Mouse (Mus musculus) embryonic facial prominence, embryonic 14.5 days (tissue): ENCODE measurements around the gene Itgad. TPM values are rescaled to one million over a fixed set of nuclear protein-coding genes. Genes with fewer than 3 reads are reported as not detected.

ENCODE experiments used
- ATAC-seq: fragments of 200-750 bp; cut with Nextera tagmentation; 2 replicates; pipeline ENCODE4 v1.8.0; 2017; ENCODE audit warnings: low read depth, moderate number of reproducible peaks, moderate TSS enrichment
- DNase-seq: peaks from one replicate; pipeline ENCODE4 v3.0.0-alpha.2; 2015; ENCODE audit warnings: low spot score
- H3K27ac ChIP-seq: fragments of 300-500 bp; sonication (generic); replicated peaks from 2 replicates; pipeline ENCODE4 v1.5.1; 2014; ENCODE audit warnings: low read depth, mild to moderate bottlenecking, low read length, moderate library complexity
- H3K27me3 ChIP-seq: fragments of 300-500 bp; sonication (generic); replicated peaks from 2 replicates; pipeline ENCODE4 v1.6.1; 2014; ENCODE audit warnings: low read length; ENCODE audit not compliant: control insufficient read depth, insufficient read depth
- H3K36me3 ChIP-seq: fragments of 300-500 bp; sonication (generic); 2 replicates; pipeline ENCODE4 v1.6.1; 2014; ENCODE audit warnings: low read length, mixed read lengths; ENCODE audit not compliant: control insufficient read depth, insufficient read depth
- H3K4me1 ChIP-seq: fragments of 300-500 bp; sonication (generic); 2 replicates; pipeline ENCODE4 v1.6.1; 2014; ENCODE audit warnings: antibody characterized with exemption, low read length; ENCODE audit not compliant: control insufficient read depth, insufficient read depth
- H3K4me2 ChIP-seq: fragments of 300-500 bp; sonication (generic); 2 replicates; pipeline ENCODE4 v1.6.1; 2014; ENCODE audit warnings: low read depth, mild to moderate bottlenecking, low read length, moderate library complexity, mixed read lengths
- H3K4me3 ChIP-seq: fragments of 300-500 bp; sonication (generic); 2 replicates; pipeline ENCODE4 v1.5.1; 2014; ENCODE audit warnings: low read depth, mild to moderate bottlenecking, low read length
- H3K9ac ChIP-seq: fragments of 300-500 bp; sonication (generic); 2 replicates; pipeline ENCODE4 v1.6.1; 2014; ENCODE audit warnings: low read depth, mild to moderate bottlenecking, low read length, moderate library complexity, mixed read lengths
- H3K9me3 ChIP-seq: fragments of 300-500 bp; sonication (generic); 2 replicates; pipeline ENCODE4 v1.6.1; 2016; ENCODE audit warnings: low read length; ENCODE audit not compliant: control insufficient read depth
- WGBS: fragments of 180-500 bp; shearing (Covaris S2); extraction: QIAGEN DNeasy Blood & Tissue Kit; methylation state at CpG from one replicate; pipeline ENCODE4 v1.1.7; 2014; 5-methylcytosine and 5-hydroxymethylcytosine counted together
- polyA plus RNA-seq: library from polyadenylated mRNA; unstranded; fragments of >200 nt; fragmentation: Nextera tagmentation; extraction: Ambion mirVana; gene quantifications from 2 replicates; pipeline ENCODE4 v1.2.1, GENCODE M21; 2014

Gene Itgad
- polyA plus RNA-seq, 1 experiment from 2014 or later = not detected

GRCm38 (mm10) chr7:128242331-128242730 lies 88.2 kb downstream of the Itgad start:
- Histone ChIP-seq H3K27ac (no peak overlapping the region), H3K9ac (no peak overlapping the region), H3K4me1 (peaks cover 8% of the 10 kb centered on the region; the same call in 1 of the 2 replicates), H3K36me3 (peaks cover 55% of the 10 kb centered on the region), H3K27me3 (no peaks in the 10 kb centered on the region), H3K4me3 (no peak overlapping the region), H3K4me2 (no peak overlapping the region), H3K9me3 (no peaks in the 10 kb centered on the region)
- DNase-seq (no peak), ATAC-seq (no peak)
- 93% methylated on average over 16 of the region's 16 CpGs for WGBS

- Histone ChIP-seq H3K9me3 (no peaks in the 10 kb centered on the region), H3K4me3 (no peak overlapping the region), H3K27ac (no peak overlapping the region), H3K4me1 (peaks cover 15% of the 10 kb centered on the region), H3K4me2 (no peak overlapping the region), H3K36me3 (peaks cover 55% of the 10 kb centered on the region), H3K27me3 (no peaks in the 10 kb centered on the region), H3K9ac (no peak overlapping the region)
- no peak for DNase-seq
- no peak for ATAC-seq
- 54% methylated on average over 10 of the region's 10 CpGs for WGBS
These were observed 89.7 kb downstream of the Itgad start for GRCm38 (mm10) chr7:128243921-128244320.

DNA sequence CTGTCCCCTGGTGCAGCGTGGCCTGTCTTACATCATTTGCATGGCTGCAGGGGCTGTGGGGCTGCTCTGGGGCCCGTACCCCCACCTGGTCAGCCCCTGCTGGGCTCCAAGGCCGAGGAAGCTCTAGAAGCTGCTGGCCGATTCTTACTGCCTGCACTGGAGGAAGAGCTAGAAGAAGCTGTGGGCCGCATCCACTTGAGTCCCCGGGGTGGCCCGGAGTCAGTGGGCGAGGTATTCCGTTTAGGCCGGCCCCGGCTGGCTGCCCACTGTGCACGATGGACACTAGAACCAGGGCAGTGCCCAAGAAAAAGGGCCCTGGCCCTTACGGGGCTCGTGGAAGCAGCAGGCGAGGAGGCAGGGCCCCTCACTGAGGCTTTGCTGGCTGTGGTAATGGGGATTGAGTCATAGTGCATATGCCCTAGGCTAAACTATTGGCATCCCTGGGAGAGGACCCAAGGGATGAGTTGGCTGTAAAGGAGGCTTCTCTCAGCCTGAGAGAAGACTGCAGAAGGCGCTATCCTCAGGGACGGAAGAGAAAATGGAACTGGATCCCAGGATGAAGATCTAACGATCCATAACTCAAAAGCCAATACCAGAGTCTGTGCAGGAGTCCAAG lies 90.3 kb downstream of the Itgad start:
- Histone ChIP-seq H3K4me1 (peaks cover 12% of the 10 kb centered on the region), H3K4me3 (no peak overlapping the region), H3K9ac (no peak overlapping the region), H3K36me3 (peaks cover 54% of the 10 kb centered on the region), H3K4me2 (no peak overlapping the region), H3K27ac (no peak overlapping the region), H3K9me3 (no peaks in the 10 kb centered on the region), H3K27me3 (no peaks in the 10 kb centered on the region)
- ATAC-seq = no peak
- no peak for DNase-seq
- WGBS = 86% methylated on average over 18 of the region's 18 CpGs

- Histone ChIP-seq H3K27ac (no peak overlapping the region), H3K9ac (0 out of 2 replicates have a peak overlapping the region, but pooled peaks have one; percentile 67), H3K27me3 (no peaks in the 10 kb centered on the region), H3K9me3 (no peaks in the 10 kb centered on the region), H3K4me2 (no peak overlapping the region), H3K4me3 (no peak overlapping the region), H3K4me1 (peaks cover 12% of the 10 kb centered on the region), H3K36me3 (peaks cover 52% of the 10 kb centered on the region)
- 88% methylated on average over 4 of the region's 4 CpGs for WGBS
- DNase-seq = no peak
- no peak for ATAC-seq
These were observed 91.4 kb downstream of the Itgad start for GRCm38 (mm10) chr7:128245547-128245946.

DNA sequence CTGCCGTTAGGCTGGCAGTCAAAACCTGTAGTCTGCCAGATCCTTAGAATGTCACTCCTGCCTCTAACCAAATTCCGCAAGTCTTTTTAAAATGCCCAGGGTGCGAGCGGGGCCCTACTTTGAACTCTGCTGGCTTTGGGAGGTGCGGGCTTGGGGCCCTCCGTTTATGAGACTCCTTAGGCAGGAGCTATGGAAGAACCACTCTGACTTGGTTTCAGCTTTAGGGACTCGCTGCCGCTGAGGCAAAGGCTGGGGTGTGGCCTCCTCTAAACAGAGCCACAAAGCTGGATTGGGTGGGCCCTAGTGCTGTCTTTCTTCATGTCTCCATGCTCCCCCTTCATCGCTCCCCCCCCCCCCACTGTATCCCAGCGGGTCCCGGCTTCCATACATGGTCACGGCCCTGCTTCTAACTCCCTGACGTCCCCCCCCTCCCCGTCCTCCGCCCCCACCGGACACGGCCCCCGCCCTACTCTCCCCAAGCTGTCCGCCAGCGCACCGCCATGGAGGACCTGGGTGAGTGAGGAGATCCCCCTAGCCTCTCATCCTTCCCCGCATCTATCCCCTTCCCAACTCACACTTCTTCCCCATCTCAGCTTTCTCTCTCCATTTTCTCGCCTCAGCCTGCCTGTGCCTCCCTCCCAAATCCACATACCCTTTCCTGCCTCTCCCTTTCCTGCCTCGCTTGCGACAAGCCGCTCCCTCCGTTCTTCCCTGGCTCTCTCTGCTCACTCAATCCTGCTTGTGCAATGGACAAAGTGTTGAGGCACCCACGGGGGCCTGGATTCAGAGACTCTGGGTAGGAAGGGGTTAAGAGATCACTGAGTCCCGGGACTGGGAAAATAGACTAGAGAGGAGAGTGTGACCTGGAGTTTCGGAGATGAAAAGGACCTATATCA lies 92.6 kb downstream of the Itgad start, which contains the start of gene Tgfb1i1:
Tgfb1i1 (plus strand) TSS at position 317 of the 896 bp plus-strand sequence.
- Histone ChIP-seq H3K27me3 (no peaks in the 10 kb centered on the region), H3K36me3 (peaks cover 42% of the 10 kb centered on the region), H3K9me3 (no peaks in the 10 kb centered on the region), H3K4me3 (peak within 1 kb of the TSS; percentile 52), H3K4me1 (peaks cover 14% of the 10 kb centered on the region), H3K9ac (peak within 1 kb of the TSS; percentile 67), H3K27ac (peak within 1 kb of the TSS; percentile 93), H3K4me2 (peak within 1 kb of the TSS; percentile 58)
- peak; percentile 92 for DNase-seq
- peak; percentile 86 for ATAC-seq
- 3% methylated on average over 22 of the region's 30 CpGs for WGBS

DNA sequence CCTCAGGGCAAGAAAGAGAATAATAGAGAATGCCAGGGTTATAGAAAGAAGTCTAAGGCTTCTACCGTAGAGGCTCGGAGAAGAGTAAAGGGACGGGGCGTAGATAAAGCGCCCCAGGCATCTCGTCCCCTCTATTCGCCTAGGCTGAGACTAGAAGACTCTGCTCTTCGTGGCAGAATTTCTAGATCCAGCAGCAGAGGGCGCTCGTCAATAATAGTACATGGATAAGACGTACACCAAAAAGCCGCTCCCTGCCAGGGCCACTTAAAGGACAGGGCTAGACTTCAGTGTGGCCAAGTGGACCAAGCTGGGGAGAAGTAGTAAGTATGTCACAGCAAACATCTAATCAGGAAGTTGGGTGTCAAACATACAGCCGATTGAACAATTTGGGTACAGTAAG lies 93.3 kb downstream of the Itgad start:
- H3K9me3 ChIP-seq = no peaks in the 10 kb centered on the region
- DNase-seq (peak; percentile 96), ATAC-seq (peak; percentile 83)
- H3K9ac ChIP-seq = peak overlapping the region; percentile 67
- no peaks in the 10 kb centered on the region for H3K27me3 ChIP-seq
- H3K4me2 ChIP-seq = peak overlapping the region; percentile 58
- peaks cover 35% of the 10 kb centered on the region for H3K36me3 ChIP-seq
- peak overlapping the region; percentile 93 for H3K27ac ChIP-seq
- under 1% methylated on average over 13 of the region's 13 CpGs for WGBS
- peak overlapping the region; percentile 52 for H3K4me3 ChIP-seq
- peaks cover 21% of the 10 kb centered on the region for H3K4me1 ChIP-seq

DNA sequence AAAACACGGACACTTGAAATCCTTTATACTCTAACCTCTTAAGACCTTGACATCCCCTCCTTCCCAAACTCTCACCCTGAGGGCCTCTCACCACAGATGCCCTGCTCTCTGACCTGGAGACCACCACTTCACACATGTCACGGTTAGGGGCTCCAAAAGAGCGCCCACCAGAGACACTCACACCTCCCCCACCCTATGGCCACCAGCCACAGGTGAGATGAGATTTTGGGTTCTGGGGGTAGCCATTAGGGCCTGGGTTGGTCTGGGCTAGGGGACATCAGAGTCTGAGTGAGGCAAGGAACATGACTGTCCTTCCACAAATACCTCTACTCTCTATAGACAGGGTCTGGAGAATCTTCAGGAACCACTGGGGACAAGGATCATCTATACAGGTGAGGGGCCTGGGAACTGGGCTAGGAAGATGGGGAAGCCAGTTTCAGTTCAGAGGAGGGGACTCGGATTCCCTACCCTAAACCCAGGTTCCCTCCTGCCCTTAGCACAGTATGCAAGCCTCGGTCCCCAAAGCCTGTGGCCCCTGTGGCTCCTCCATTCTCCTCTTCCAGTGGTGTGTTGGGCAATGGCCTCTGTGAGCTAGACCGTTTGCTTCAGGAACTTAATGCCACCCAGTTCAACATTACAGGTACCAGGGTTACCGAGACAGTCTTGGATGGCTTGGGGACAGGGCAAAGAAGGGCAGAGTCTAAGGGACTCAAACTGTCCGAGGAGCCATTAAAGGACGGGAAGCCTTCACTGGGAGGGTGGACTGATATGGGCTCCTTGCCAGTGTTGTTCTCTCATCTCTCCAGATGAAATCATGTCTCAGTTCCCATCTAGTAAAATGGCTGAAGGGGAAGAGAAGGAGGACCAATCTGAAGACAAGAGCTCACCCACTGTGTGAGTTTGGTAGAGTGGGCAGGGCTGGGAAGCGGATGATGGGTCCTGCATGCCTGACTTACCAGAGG lies 94.2 kb downstream of the Itgad start:
- WGBS = 79% methylated on average over 10 of the region's 10 CpGs
- peak overlapping the region; percentile 58 for H3K4me2 ChIP-seq
- H3K9ac ChIP-seq = peak overlapping the region; percentile 67
- ATAC-seq = no peak
- H3K27ac ChIP-seq = no peak overlapping the region
- peak overlapping the region; percentile 52 for H3K4me3 ChIP-seq
- H3K27me3 ChIP-seq = no peaks in the 10 kb centered on the region
- peaks cover 34% of the 10 kb centered on the region for H3K36me3 ChIP-seq
- H3K9me3 ChIP-seq = no peaks in the 10 kb centered on the region
- DNase-seq = no peak
- H3K4me1 ChIP-seq = peaks cover 24% of the 10 kb centered on the region

- ATAC-seq = no peak
- no peak overlapping the region for H3K9ac ChIP-seq
These were observed 95.8 kb downstream of the Itgad start for GRCm38 (mm10) chr7:128249998-128250397.

More at GRCm38 (mm10) chr7:128249998-128250397, 95.8 kb downstream of the Itgad start:
- Histone ChIP-seq H3K9me3 (no peaks in the 10 kb centered on the region), H3K27ac (no peak overlapping the region), H3K4me3 (no peak overlapping the region), H3K36me3 (peaks cover 31% of the 10 kb centered on the region), H3K4me2 (no peak overlapping the region), H3K4me1 (peaks cover 24% of the 10 kb centered on the region), H3K27me3 (no peaks in the 10 kb centered on the region)
- 84% methylated on average over 5 of the region's 5 CpGs for WGBS
- no peak for DNase-seq
